Mouse (Mus musculus) forebrain, embryonic 11.5 days (tissue): Measurements from ENCODE around the gene Filip1l. TPM values are rescaled to one million over a fixed set of nuclear protein-coding genes. Genes with fewer than 3 reads are reported as not detected.

Source experiments
- ATAC-seq: fragments of 200-750 bp; cut with Nextera tagmentation; replicated peaks from 2 replicates; pipeline ENCODE4 v1.8.0; 2017; ENCODE audit warnings: moderate TSS enrichment; ENCODE audit not compliant: low FRiP score
- DNase-seq: peaks from one replicate; pipeline ENCODE4 v3.0.0-alpha.2; 2017; ENCODE audit warnings: low spot score
- H3K27ac ChIP-seq: fragments of 300-500 bp; sonication (generic); 2 replicates; pipeline ENCODE4 v1.5.1; 2014; ENCODE audit warnings: low read depth, low read length
- H3K27me3 ChIP-seq: fragments of 300-500 bp; sonication (generic); 2 replicates; pipeline ENCODE4 v1.6.1; 2014; ENCODE audit warnings: mild to moderate bottlenecking, low read length, mixed read lengths; ENCODE audit not compliant: control insufficient read depth, insufficient read depth
- H3K36me3 ChIP-seq: fragments of 300-500 bp; sonication (generic); 2 replicates; pipeline ENCODE4 v1.6.1; 2014; ENCODE audit warnings: mild to moderate bottlenecking, low read length, moderate library complexity, mixed read lengths; ENCODE audit not compliant: control insufficient read depth, insufficient read depth
- H3K4me1 ChIP-seq: fragments of 300-500 bp; sonication (generic); replicated peaks from 2 replicates; pipeline ENCODE4 v1.6.1; 2014; ENCODE audit warnings: low read length, mixed read lengths; ENCODE audit not compliant: control insufficient read depth, insufficient read depth
- H3K4me2 ChIP-seq: fragments of 300-500 bp; sonication (generic); 2 replicates; pipeline ENCODE4 v1.6.1; 2014; ENCODE audit warnings: low read depth, mild to moderate bottlenecking, low read length, moderate library complexity, mixed read lengths; ENCODE audit not compliant: severe bottlenecking
- H3K4me3 ChIP-seq: fragments of 300-500 bp; sonication (generic); 2 replicates; pipeline ENCODE4 v1.5.1; 2014; ENCODE audit warnings: low read depth, low read length
- H3K9ac ChIP-seq: fragments of 300-500 bp; sonication (generic); 2 replicates; pipeline ENCODE4 v1.6.1; 2014; ENCODE audit warnings: low read length
- H3K9me3 ChIP-seq: fragments of 300-500 bp; sonication (generic); 2 replicates; pipeline ENCODE4 v1.6.1; 2016; ENCODE audit warnings: low read length, mixed read lengths; ENCODE audit not compliant: control insufficient read depth
- WGBS: fragments of 180-500 bp; shearing (Covaris S2); extraction: QIAGEN DNeasy Blood & Tissue Kit; methylation state at CpG from one replicate; pipeline ENCODE4 v1.1.7; 2014; 5-methylcytosine and 5-hydroxymethylcytosine counted together
- polyA plus RNA-seq: library from polyadenylated mRNA; unstranded; fragments of >200 nt; fragmentation: Nextera tagmentation; extraction: Ambion mirVana; gene quantifications from 2 replicates; pipeline ENCODE4 v1.2.1, GENCODE M21; 2014

Gene Filip1l
- polyA plus RNA-seq, 1 experiment from 2014 or later: 10.0 TPM

DNA sequence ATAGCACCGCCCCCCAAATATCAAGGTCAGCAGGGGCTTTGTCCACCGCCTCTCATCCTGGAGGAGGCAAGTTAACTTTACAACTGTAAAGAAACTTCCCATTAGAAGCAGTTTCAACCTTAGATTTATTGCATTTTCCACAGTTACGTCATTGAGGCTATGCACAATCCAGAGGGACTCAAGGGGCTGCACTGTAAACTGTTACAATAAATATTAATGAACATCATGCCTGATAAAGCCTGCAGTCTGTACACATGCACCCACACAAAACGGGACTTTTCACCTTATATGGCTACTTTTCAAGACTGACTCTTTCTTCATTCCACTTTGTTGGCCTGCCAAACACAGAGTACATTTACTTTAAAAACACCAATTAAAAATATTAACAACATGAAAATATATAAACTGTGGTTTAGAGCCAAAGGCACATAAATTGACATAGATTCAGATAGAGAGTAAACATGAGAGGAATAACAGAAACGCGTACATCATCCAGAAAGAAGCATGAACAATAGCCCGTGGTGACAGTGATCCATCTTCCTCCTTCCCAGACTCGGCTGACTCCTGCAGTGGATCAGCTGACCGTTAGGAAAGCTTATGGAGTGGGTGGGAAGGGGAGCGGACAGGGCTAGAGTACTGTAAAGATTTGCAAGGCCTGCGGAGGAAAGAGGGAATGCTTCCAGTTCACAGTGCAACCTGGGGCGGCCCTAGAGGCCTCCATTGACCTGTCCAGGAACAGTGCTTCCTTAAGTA lies 131.3 kb downstream of the Filip1l start:
- H3K27ac ChIP-seq: no peak overlapping the region
- no peaks in the 10 kb centered on the region for H3K4me1 ChIP-seq
- no peak overlapping the region for H3K9ac ChIP-seq
- no peak overlapping the region for H3K4me2 ChIP-seq
- H3K36me3 ChIP-seq: no peaks in the 10 kb centered on the region
- WGBS: 89% methylated on average over 12 of the region's 12 CpGs
- no peaks in the 10 kb centered on the region for H3K27me3 ChIP-seq
- no peaks in the 10 kb centered on the region for H3K9me3 ChIP-seq
- H3K4me3 ChIP-seq: no peak overlapping the region
- ATAC-seq (no peak), DNase-seq (no peak)

DNA sequence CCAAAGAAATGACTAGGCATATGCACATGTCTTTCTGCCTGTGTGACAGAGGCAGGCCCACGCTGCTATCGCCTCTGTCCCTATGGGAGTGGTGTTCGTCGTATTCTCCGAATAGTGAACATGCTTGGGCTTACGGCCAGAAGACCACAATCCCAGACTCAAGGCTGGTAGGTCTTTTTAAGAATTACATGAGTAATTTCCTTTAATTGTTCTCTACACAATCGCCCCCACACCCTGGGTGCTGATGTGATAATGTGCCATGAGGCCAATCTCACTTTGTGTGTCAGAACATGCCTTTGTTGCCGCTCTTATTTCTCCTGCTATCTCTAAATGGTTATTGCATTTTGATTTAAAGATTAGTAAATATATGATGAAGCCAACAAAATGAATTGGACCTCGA lies 132.4 kb downstream of the Filip1l start:
- 95% methylated on average over 9 of the region's 9 CpGs for WGBS
- H3K27me3 ChIP-seq: no peaks in the 10 kb centered on the region
- no peak overlapping the region for H3K27ac ChIP-seq
- no peak for DNase-seq
- no peak overlapping the region for H3K4me2 ChIP-seq
- no peaks in the 10 kb centered on the region for H3K4me1 ChIP-seq
- H3K9me3 ChIP-seq: no peaks in the 10 kb centered on the region
- no peak overlapping the region for H3K4me3 ChIP-seq
- no peaks in the 10 kb centered on the region for H3K36me3 ChIP-seq
- H3K9ac ChIP-seq: no peak overlapping the region
- no peak for ATAC-seq

DNA sequence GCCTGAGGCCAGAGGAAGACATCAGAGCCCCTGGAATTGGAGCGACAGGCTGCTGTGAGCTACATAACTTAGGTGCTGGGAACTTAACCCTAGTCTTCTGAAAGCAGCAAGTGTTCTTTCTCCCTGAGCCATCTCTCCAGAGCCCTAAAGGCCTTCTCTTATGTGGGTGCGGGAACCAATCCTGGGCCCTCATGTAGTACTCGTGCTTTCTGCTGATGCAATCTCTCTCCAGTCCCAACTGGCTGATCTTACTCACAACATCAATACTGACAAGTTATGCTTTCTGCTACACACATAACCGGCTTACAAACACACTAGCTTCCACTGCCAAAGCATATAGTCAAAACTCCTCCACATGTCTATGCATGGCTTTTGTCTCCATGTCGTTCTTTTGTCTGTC lies 133.4 kb downstream of the Filip1l start:
- WGBS: 89% methylated on average over 5 of the region's 5 CpGs
- Histone ChIP-seq H3K4me2 (no peak overlapping the region), H3K9ac (no peak overlapping the region), H3K4me3 (no peak overlapping the region), H3K36me3 (no peaks in the 10 kb centered on the region), H3K9me3 (no peaks in the 10 kb centered on the region), H3K27ac (no peak overlapping the region), H3K27me3 (no peaks in the 10 kb centered on the region), H3K4me1 (no peaks in the 10 kb centered on the region)
- DNase-seq (no peak), ATAC-seq (no peak)

DNA sequence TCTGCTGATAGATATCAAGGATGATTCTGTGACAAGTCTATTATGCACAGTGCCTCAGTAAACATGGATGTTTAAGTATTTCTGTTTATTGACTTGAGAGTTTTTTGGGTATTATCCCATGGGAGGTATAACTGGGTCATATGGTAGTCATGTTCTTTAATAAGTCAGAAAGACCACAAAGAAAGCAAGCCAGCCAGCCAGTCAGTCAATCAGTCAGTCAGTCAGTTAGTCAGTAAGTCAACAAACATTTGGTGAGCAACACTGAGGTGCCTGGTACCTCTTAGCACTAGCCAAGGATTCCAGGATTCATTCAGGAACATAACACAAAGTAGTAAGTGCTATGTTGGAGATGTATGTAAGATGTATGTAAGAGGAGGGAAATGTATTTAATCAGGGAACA lies 135.8 kb downstream of the Filip1l start:
- Histone ChIP-seq H3K27ac (no peak overlapping the region), H3K4me2 (no peak overlapping the region), H3K36me3 (no peaks in the 10 kb centered on the region), H3K4me3 (no peak overlapping the region), H3K9ac (no peak overlapping the region), H3K9me3 (no peaks in the 10 kb centered on the region), H3K4me1 (no peaks in the 10 kb centered on the region), H3K27me3 (no peaks in the 10 kb centered on the region)
- no peak for DNase-seq
- ATAC-seq: no peak

DNA sequence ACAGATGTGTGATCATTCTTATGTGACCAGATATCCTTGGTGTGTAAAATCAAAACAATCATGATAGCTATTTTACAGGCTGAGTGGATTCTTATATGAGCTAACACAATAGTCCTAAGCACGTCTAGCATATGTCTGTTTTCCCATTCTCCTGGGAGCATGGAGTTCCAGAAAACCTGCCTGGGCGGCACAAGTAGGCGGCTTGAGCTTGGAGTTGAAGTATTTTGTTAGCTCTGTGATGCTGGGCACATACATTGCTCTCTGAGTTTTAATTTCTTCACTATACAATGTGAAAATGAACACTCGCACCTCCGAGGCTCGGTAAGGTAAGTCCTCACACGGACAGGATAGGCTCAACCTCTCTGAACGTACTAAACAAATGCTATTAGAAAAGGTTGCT lies 137.8 kb downstream of the Filip1l start:
- H3K4me3 ChIP-seq: no peak overlapping the region
- no peak for ATAC-seq
- no peaks in the 10 kb centered on the region for H3K9me3 ChIP-seq
- no peaks in the 10 kb centered on the region for H3K36me3 ChIP-seq
- DNase-seq: no peak
- 84% methylated on average over 8 of the region's 8 CpGs for WGBS
- no peaks in the 10 kb centered on the region for H3K27me3 ChIP-seq
- no peak overlapping the region for H3K27ac ChIP-seq
- H3K4me2 ChIP-seq: no peak overlapping the region
- H3K9ac ChIP-seq: no peak overlapping the region
- no peaks in the 10 kb centered on the region for H3K4me1 ChIP-seq

DNA sequence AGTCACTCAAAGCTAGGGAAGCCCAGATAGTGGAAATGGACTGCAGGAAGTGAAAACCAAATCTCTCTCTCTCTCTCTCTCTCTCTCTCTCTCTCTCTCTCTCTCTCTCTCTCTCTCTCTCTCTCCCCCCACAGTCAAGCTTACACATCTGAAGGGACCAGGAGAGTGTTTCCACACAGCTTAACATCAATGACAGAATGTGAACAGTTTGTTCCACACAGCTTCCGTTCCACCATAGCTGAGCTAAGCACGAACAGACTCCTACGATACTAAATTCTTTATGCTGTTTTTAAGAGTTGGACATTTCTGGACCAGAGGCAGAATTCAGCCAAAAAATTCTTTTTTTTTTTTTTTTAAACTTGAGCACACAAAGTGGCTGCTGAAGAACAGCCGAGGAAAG lies 139.0 kb downstream of the Filip1l start:
- no peak for ATAC-seq
- Histone ChIP-seq H3K4me1 (peaks cover under 1% of the 10 kb centered on the region; the same call in 1 of the 2 replicates), H3K9me3 (no peaks in the 10 kb centered on the region), H3K4me2 (no peak overlapping the region), H3K27me3 (no peaks in the 10 kb centered on the region), H3K36me3 (no peaks in the 10 kb centered on the region), H3K27ac (no peak overlapping the region), H3K4me3 (no peak overlapping the region), H3K9ac (no peak overlapping the region)
- 94% methylated on average over 4 of the region's 4 CpGs for WGBS
- no peak for DNase-seq

DNA sequence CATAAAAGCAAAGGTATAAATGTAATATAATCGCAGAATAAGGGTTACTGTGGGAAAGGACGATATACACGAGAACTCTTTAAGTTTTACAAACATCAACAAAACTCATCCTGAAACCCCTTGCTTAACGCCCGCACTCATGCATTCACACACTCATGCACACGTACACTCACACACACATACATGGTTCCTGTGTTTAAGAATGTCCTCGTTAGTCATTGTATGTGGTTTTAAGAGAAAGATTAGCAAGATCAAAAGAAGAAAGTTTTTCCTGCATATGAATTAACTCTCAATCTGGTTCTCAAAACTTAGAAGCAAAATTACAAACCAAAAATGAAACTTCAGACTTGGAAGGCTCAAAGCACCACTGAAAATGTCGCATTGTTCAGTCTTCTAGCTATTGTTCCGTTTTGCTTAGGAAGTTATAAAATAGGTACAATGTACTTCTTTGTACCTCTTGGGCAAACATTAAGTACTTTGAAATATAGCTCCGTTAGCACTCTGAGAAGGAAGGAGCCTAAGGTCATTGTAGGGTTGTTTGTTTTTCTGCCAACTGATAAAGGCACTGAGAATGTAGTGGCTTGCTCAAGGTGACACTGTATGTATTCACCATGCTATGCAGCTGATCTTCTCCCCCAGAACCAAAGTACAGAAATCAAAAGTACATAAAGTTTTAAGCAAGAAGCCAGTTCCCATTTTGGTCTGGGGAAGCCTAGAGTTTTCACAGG lies 142.7 kb downstream of the Filip1l start:
- no peaks in the 10 kb centered on the region for H3K27me3 ChIP-seq
- 84% methylated on average over 10 of the region's 10 CpGs for WGBS
- ATAC-seq: no peak
- no peak overlapping the region for H3K4me3 ChIP-seq
- no peak for DNase-seq
- H3K4me2 ChIP-seq: no peak overlapping the region
- H3K9ac ChIP-seq: no peak overlapping the region
- H3K27ac ChIP-seq: no peak overlapping the region
- H3K4me1 ChIP-seq: peaks cover 4% of the 10 kb centered on the region; the same call in 1 of the 2 replicates
- no peaks in the 10 kb centered on the region for H3K9me3 ChIP-seq
- H3K36me3 ChIP-seq: no peaks in the 10 kb centered on the region

DNA sequence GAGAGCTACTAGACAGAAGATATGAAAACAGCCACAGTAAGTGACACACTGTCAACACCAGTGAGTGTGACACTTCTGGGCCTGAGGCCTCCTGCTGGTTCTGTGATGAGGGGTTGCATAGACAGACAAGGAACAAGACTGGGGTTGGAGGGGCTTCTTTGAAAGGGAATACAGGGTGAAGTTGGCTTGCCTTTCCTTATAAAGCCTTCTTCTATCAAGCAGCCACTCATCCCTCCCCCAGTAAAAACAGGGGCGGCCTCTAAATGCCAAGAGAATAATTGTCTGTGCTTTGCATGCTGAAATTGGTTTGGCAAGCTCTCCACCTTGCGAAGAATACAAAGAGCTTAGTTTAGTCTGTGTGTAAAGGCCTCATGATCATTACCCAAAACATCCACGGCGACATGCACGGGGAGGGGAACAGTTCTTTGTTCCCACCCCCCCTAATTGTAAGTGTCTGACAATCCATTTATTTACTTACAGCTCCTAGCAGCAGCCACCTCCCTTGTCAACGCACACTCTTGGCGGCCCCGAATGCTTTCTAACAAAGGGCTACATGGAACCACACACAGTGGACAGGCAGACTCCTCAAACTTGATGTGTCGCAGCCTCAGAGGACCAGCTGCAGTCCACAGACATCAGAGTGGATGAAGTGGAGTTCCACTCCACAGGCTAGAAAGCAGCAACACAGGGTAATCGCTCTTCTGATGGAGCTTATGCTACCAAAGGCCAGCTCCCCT lies 143.7 kb downstream of the Filip1l start:
- Histone ChIP-seq H3K4me3 (no peak overlapping the region), H3K27ac (no peak overlapping the region), H3K9ac (no peak overlapping the region), H3K4me2 (no peak overlapping the region), H3K36me3 (no peaks in the 10 kb centered on the region), H3K4me1 (peaks cover 4% of the 10 kb centered on the region; the same call in 1 of the 2 replicates), H3K9me3 (no peaks in the 10 kb centered on the region), H3K27me3 (no peaks in the 10 kb centered on the region)
- WGBS: 45% methylated on average over 10 of the region's 10 CpGs
- peak; percentile 83 for ATAC-seq
- DNase-seq: no peak
